Mouse (Mus musculus): Measurements from ENCODE around the gene Elp4.

DNA sequence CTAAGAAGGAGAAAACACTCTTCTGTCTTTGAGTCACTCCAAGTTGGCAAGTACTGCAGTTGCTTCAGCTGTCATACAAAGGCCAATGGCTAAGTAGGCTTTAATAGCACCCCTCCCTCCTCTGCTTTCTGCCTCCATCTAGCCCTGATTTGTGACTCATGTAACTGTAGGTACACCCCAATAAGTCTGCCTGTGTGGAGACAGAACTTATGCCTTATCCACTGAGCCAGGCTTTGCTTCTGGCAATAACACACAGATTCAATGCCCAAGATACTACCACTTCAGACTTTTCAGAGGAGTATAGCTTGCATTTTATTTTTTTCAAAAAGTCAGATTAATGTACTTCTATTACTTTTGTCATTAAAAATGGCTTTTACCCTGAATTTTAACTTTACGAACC, 114.4 kb downstream of the Elp4 start:
- no peak for TF ChIP-seq EP300 (IDR thresholded peaks at IDR 0.05)
- TF ChIP-seq CTCF (IDR thresholded peaks at IDR 0.05), result no peak
